Mouse (Mus musculus) liver (tissue): ENCODE measurements around the gene Tekt1.

ENCODE experiments used
- DNase-seq: peaks from one replicate; pipeline ENCODE4 v3.0.0-alpha.2; 2020; ENCODE audit warnings: mixed read lengths

The Tekt1 gene

DNA sequence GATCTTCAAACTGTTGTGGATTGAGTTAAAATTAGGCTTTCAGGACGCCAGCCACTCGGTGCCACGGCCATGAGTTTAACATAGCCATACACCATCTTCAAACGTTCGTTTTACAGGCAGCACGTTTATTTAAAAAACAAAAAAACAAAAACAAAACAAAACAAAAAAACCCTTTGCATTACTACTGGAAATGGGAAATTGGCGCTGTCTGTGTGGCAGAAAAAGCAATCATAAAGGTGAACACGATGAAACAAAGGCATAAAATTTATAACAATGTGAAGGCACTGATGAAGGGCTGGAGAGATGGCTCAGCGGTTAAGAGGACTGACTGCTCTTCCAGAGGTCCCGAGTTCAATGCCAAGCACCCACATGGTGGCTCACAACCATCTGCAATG is at the start of gene Tekt1:
Gene Tekt1, minus strand, starts transcription at position 96 of the 395 bp plus-strand sequence.
- no peak for DNase-seq

DNA sequence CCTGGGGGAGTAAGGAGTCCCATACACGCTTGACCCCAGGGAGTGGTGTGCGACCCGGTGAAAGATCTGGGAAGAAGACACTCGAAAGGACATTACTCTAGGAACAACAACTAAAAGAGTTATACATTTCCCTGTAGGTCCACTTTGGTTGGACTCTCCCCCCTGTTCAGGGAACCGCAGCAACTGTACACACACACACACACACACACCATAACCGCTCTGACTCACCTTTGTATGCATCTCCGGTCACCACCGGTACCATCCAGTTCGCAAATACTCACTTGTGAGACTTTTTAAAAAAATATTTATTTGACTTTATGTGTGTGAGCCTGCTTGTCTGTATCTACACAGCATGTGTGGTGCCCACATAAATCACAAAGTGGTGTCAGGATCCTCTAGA is 49.7 kb upstream of the Tekt1 start:
- DNase-seq: no peak

DNA sequence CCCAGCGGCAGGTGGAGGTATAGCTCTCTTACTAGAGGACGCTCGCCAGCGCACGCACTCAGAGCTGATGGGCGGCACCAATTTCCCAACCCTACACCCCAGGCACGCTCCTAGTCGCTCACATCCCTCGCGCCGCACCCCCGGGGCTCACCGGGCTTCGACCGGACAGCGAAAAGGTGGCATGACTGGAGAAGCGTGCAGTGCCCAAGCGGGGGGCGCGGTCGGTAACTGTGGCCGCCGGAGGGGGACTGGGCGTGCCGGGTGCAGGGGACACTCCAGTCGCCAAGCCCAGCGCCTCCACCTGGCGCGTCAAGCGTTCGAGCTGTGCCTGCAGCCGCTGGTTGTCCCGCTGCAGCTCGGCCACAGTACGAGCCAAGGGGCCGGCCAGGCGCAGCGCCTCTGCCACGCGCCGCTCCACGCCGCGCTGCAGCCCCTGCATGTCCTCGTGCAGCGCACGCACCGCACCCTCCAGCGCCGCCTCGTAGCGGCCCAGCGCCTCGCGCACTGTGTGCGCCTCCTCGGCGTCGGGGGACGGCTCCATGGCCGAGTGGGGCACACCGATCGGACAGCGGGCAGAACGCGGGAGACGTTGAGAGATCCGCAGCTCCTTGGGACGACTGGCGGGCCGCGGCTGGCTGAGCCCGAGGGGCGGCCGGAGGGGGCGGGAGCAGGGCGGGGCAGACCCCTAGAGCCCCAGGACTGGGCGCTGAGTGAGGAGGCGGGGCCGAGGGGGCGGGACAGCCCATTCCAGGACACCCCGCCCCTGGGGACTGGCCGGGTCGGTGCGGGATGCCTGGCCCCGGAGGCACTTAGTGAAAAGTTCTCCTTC is 49.1 kb upstream of the Tekt1 start, which contains the start of gene Smtnl2:
Gene Smtnl2, minus strand, starts transcription at position 621 of the 829 bp plus-strand sequence.
- peak; percentile 87 for DNase-seq

DNA sequence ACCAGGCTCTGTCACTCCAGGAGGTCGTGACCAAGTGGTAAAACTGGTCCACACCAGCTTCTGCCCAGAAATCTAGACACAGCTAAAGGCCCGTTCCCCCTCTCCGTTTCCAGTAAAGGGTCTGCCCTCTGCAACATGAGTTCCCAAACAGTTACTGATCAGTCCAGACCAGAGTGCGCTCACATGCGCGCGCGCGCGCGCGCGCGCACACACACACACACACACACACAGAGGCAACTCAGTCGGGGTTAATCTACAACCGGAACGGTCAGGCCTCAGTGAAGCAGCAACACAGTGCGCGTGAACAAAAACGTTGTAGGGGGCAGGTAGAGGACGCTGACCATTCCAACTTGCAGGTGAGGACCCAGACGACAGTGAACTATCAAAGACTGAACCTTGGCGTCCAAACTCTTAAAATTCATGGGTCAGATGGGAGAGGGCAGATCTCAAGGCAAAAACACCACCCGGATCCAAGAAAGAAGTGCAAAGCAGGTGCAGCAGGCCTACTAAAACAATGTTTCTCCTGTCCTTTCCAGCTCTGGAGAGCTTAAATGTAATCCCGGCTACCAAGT is 48.4 kb upstream of the Tekt1 start:
- DNase-seq: no peak

DNA sequence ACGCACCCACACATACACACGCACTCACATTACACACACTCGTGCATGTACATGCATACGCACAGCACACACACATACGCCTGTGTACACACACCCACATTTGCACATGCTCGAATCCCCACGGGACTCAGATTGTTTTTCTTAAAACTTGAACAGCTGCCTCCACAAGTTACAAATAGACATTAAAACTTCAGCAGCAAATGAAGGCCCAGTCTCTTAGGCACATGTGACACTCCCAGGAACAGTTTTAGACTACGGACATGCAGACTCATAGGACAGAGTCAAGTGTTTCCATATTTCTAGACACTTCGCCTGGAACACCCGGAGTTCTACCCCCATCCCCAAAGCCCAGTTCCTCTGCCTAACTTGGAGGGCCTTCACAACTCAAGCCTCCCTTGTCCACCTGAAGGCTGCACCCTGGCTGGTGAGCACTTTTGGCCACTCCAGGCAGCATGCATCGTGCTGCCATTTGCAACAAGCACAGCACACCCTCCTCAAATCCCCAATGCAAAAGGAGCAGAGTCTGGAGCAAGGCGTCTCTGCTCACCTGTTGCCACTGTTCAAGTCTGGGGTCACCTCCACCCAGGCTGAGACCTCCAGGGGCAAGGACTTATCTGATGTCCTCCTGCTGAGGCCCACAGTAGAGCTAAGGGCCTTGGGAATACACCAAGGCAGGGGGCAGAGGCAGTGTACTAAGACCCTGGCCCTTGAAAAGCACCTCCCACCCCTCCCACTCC is 47.6 kb upstream of the Tekt1 start:
- DNase-seq: no peak

DNA sequence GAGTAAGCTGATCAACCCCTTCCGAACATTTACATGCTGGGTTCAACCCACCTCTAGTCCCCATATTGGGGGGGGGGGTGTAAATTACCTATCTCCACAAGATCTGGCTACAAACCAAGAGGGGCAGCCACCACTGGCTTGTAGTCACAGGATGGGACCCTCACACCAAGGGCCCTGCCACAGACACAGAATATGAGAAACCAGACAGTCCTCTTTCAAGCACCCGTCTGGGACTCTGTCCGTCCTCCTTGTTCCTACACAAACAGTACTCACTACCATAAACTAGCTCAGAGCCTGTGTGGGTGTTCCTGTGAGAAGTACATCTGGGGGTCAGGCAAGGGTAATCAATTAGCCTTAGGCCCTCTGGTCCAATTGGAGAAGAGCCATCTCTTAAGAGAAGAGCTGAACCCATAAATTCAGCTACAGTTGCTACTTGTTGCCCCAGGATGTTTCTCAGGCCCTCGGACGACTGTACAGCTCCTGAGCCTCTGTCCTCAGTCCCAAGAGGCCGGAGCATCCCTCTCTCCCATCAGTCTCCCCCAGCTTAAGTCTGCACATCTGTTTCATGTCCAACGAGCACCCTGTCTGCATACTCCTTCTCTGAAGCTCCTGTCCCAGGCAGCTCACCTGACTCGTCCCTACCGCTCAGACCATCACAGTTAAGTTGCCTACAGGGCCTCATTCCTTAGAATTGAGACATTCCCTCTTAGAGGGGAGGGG is 46.4 kb upstream of the Tekt1 start:
- DNase-seq: no peak

DNA sequence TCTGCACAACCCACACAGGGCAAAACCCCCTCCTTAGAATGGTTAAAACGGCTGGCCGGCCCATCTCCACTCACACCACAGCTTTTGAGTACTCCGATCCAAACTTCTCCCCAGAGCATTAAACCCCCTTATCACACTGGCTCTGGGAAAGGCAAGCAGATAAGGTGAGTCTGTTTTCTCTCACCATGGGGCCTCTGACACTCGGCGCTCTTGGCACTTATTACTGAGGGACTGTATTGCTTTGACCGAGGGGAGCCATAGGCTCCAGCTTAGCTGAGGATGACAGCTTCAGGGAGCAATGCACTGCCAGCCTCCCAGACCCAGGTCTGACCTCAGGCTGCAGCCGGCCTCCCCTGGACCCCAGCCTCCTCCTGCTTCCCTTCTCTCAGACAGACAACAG is 45.3 kb upstream of the Tekt1 start:
- no peak for DNase-seq

DNA sequence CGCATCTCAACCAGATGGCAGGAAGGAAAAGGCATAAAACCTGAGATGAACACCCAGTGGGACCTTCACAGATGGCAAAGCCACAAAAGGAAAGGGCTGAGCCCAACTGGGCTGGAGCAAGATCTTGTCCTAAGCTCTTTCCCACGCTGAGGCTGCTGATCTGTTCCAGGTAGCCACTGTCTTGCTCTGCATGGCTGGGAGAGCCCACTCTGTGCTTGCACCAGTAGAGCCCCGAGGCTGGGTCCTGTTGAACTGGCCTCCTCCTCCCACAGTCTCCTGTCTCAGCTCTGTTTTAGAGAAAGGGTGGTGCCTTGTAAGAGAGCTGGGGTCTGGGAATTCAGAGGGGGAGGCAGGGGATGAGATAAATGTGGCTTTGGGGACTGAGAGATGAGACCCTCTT is 44.8 kb upstream of the Tekt1 start:
- DNase-seq: no peak

DNA sequence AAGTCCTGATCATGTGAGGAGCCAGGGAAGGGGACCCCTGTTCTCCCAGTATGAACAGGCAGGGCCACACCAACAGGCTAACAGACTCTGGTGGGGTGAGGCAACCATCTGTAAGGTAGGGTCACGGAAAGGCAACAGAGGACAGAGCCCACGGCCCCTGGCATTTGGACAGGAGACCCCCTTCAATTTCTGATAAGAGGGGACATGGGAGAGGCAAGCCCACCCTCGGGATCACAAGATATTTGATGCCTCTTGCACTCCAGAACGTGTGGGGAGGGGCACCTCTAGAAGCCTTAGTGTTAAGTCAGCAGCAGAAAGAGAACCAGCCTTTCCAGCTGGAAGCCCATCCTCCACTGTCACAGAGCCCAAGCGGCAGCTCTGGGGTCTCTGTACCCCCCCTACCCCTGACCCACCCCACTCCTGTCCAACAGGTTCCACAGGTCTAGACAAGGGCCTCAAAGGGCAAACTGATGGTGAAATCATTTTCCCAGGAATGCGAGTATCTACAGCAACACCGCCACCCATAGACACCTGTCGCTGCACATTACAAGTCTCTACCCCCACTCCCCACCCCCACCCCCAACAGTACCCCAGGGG is 43.9 kb upstream of the Tekt1 start:
- DNase-seq: no peak

DNA sequence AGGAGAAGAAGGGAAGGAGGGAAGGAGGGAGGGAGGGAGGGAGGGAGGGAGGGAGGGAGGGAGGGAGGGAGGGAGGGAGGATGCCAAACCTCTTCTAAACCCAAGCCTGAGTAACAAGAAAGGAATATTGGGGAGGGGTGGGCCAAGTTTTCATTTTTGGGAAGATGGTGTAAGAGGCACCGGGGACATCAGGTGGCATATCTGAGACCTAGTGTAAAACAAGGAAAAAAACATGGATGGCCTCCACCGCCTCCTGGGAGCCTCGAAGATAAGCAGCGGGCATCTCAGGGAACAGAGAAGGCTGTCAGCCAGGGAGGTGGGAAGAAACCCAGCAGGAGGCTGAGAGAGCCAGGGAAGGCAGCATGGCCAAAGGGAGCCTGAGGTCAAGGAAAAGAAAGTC is 43.3 kb upstream of the Tekt1 start:
- DNase-seq: no peak

DNA sequence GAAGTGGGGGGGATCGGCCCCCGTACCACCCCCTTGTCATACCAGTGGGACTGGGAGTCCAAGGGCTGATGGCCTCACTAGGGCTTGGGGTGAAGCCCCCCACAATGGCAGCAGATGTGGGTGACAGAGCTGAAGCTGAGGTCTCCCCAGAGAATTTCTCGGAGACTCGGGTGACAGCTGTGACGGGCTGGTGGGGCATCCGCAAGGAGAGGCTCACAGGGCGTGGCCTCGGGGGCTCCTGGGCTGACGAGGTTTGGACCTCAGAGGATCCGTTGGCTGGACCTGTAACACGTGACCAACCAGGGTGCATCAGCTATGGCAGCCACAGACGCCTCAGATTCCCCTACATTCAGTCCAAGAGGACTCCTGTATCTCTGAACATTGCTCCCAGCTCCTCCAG is 40.7 kb upstream of the Tekt1 start:
- no peak for DNase-seq

DNA sequence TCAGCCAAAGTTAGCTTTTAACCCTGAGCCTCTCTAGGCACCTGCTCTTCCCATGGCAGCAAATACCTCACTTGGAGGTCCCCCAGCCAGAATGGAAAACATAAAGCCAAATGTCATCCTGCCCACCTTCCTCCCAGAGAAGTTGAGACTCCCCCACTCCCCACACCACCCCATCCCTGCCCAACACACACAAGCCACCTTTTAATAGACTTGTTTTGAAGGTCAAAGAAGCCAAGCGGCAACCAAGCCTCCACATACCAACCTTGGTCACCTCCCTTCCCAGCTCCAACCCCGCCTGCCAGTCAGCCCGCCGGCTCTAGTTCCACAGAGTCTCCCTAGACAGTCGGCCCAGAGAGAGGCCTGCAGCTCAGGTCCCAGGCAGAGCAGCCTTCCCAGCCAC is 39.8 kb upstream of the Tekt1 start:
- no peak for DNase-seq

DNA sequence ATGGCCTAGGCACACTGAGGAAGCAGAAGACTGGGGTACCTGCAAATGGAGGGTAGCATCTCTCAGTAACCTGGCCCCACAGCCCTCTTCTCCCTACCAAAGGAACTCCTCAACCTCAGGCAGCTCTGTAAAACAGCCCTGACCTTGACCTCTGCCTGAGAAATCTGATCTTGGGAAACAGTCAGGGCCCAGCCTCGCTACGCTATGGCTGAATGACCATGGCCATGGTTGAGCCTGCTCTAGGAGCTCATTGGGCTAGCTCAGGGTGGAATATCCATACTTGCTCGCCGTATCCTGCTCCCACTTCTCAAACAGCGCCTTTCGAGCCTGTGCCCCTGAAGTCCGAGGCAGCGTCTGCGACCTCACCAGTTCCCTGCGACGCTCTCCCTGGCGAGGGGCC is 38.8 kb upstream of the Tekt1 start:
- DNase-seq: no peak

DNA sequence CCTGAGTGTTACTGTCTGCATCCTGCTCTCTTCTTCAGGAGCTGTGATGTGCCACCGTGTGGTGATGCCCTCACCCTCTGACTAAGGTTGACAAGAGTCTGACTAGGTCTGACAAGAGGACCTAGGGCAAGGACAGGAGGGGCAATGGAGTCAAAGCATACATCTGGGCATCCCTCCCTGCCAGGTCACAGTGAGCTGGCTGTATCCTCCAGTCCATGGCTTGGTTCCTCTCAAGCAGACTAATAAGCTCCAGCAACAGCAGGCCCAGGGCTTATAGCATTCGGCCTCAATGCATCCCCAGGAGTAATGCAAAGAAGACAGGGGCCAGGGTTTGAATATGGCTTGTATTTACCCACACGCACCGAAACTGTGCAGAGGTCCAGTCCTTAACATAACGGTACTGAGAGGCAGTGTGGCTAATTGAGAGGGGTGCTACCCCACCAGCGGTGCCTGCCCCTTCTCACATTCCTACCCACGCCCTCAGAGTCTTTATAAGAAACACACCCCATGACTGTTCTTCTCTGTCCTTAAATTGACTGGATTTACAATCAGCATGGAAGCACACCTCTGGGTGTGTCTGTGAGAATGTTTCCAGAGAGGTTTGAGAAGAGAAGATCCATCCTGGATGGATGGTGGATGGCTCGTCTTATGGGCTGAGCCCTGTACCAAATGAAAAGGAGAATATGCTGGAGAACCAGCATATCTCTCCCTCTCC is 35.7 kb upstream of the Tekt1 start:
- no peak for DNase-seq

DNA sequence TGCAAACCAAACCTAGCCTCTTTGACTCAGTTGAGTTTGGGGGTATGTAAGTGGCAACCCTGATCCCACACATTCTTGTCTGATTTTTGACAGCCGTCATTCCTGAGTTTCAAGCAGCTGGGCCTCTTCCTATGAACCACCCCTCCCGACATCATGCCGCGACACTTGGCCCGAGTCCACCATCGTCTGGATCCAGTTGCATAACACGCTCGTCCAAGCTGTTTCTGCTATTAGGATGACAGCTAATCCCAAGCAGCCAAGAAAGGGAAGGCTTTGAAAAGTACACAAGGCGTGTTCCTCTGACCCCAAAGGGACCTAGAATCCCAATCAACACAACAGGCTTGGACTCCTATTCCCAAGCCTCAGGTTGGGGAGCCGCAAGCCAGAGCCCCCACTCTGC is 34.8 kb upstream of the Tekt1 start:
- DNase-seq: no peak

DNA sequence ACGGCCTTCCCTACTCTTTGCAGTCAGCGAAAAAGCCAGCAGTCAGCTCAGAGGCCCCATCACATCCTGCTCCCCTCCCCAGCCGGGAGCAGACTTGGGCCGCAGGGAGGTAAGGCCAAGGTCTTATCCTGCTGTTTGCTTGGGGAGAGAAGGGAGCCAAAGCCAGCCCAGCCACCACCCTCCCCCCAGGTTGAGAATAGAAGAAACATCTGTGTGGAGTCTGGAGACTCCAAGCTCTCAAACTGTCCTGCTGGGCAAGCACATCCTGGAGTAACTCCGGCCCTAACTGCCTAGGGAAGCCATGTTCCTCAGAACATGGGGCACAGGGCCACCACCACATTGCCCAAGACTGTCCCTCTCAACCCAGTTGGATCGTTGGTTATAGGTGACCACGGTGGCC is 34.4 kb upstream of the Tekt1 start:
- no peak for DNase-seq

DNA sequence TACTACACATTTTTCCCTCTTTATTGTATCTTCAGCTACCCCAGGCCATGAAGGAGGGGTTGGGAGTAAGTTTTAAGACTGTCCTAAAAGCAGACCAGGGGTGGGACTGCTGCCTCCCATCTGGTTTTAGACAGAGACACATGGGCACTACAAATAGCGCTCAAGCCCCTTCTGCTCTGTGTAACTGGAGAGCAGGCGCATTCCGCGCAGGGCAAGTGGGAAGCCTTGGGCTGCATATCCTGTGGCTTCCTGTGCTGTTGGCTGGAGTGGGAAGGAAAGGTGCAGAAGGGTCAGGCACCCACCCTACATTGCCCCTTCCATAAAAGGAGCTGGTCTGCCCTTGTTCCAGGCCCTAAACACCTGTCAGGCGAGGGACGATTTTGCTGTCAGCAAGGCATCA is 33.4 kb upstream of the Tekt1 start:
- no peak for DNase-seq

DNA sequence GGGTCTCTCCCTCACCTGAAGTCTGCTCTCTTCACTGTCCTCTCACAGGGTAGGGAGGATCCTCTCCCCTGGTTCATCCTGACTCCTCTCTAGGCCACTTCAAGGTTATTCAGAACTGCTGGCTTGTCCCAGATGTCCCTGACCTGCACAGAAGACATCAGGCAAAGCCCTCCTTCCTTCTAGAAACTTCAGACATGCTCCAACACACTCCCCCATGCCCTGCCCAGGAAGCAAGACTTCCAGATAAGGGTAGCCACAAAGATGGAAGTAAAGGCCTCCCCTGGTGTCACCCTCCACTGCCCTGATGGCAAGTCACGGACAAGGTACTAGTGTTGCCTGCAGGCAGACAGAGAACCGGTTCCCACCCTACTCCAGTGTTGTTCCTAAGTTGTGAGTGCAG is 32.5 kb upstream of the Tekt1 start:
- DNase-seq: no peak

DNA sequence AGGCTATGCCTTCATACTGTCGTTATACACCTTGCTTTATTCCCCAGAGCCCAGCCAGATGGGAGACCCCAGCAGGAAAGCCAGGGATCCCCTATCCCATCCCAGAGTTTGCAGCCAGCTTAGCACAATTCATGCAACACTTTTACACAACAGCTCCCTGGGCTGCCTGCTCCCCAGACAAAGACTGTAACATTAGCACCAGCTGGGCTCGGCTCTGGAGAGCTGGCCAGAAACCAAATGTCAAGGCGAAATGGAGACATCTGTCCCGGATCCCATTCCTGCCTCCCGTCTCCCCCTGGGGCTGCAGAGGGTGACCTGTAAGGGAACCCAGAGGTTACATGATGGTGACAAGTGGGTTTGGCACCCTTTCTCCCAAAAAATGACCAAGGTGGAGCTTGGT is 31.4 kb upstream of the Tekt1 start:
- DNase-seq: no peak

DNA sequence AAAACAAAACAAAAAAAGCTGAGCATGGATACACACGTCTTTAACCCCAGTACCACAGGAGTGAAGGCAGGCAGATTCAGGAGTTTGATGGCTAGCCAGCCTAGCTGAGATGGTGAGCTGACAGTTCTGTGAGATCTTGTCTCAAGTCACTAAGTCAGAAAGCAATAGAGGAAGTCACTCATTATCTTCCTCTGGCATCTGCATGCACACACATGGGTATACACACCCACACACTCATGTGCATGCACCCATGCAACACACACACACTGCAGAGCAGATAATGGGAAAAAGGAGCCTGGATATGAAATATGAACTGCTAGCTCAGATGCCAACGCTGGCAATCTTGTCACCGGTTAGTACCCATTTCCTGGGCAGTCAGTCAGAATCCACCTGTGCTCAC is 31.0 kb upstream of the Tekt1 start:
- DNase-seq: no peak

DNA sequence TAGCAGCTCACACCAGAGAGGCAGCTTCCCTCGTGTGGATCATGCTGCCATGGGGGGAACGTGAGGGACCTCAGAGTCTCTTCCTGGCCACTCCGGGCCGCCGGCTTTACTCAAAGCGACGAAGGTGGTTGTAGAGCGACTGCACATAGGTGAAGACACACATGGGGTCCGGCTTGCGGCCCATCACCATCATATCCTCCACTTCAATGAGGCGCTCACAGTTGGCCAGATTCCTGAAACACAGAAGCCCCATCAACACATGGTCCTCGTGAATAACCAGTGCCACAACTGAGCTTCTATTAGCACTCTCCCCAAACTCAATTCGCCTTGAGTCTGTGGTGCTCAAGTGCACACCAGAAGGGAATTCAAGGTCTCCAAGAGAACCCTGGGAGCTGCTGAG is 28.9 kb upstream of the Tekt1 start:
- DNase-seq: no peak

DNA sequence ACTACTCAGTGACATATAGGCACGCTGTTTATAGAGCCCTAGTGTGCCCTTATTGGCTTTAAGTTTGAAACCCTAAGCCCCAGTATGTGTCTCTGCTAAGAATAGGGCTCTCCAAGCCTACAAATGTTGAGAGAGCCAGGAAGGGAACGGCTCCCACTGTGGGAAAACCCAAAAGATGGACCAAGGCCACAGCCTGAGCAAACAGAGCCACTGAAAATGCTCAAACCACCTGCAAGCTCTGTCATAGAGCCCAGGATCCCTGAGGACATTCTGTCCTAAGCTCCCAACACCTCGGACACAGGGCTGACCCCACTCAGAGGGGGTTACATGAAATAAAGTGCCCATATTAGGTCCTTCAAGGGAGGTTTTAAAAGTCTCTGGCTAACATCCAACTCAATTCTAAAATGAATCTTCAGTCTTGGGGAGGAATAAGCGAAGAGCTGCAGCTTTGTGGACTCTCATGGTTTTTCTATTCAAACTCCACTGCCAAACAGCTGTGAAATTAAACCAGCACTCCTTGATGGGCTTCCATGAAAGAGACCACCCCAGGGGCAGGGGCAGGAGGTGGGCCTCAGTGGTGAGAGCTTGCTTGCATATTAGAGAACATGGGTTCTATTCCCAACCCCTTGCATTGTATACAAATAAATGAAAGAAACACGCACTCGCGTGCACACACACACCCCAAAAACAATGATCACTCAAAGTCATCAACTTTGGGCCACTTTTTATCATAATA is 27.3 kb upstream of the Tekt1 start:
- DNase-seq: no peak
